In the genomic region with DNA sequence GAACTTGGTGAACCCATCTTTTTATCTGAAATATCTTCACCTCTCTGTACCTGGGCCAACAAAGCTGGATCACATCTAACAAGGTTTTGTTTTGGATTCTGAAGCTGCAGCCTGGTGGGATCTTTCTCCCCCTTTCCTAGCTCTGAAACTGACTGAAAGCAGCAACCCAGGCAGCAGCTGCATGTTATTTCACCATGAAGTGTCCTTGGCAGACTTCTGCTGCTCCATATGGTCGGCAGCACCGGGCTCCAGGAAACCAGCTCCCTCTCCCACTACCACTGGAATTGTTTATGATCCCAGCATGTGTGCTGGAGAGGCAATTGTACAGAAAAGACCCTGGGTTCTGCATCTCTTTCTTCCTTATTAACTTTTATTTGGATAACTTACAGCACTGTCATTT, we compare ENCODE assay signal across 13 mouse cellular contexts.
DNase-seq lines count a peak whose midpoint lies in the region; ATAC-seq and TF ChIP-seq lines count a peak whose summit lies in the region.
"Had no signal": no experiment of that assay in that cellular context is flagged by ENCODE, and none has a peak within 500 bp of the region (broad histone marks: within the 10 kb centered on the region; RNA-seq: fewer than 3 reads in every experiment).

No protein-coding gene starts in this region.

- no peak overlapping the region for H3K4me2 ChIP-seq in kidney, embryonic 15.5 days
- no peak overlapping the region for H3K4me2 ChIP-seq in midbrain, postnatal 0 days (ENCODE audit: low read depth, low read length, poor library complexity, severe bottlenecking)
- no peak overlapping the region for H3K4me2 ChIP-seq in midbrain, embryonic 13.5 days (replicated peaks)
- H3K4me2 ChIP-seq: liver, embryonic 12.5 days had no signal

- no peak for TF ChIP-seq CTCF in kidney, adult 2 months (conservative IDR thresholded peaks at IDR 0.05; ENCODE audit: insufficient read depth, insufficient read length, low read depth, low read length)
- TF ChIP-seq CTCF in midbrain, postnatal 0 days (IDR thresholded peaks at IDR 0.05), result no peak
- TF ChIP-seq CTCF in thymus, adult 2 months (IDR thresholded peaks at IDR 0.05; ENCODE audit: borderline replicate concordance, control insufficient read depth, extremely low read depth, insufficient read depth, low read length, poor library complexity), result no peak

- H3K4me1 ChIP-seq in kidney, embryonic 15.5 days, result no peaks in the 10 kb centered on the region
- H3K4me1 ChIP-seq in kidney, adult 2 months (ENCODE audit: control insufficient read depth, insufficient read depth, low read length), result no peaks in the 10 kb centered on the region
- no peaks in the 10 kb centered on the region for H3K4me1 ChIP-seq in midbrain, postnatal 0 days (ENCODE audit: insufficient read depth, low read length)
- H3K4me1 ChIP-seq in midbrain, embryonic 13.5 days (replicated peaks), result no peaks in the 10 kb centered on the region
- H3K4me1 ChIP-seq in thymus, adult 2 months (replicated peaks; ENCODE audit: control insufficient read depth, insufficient read depth, low read length), result no peaks in the 10 kb centered on the region
- H3K4me1 ChIP-seq: hindbrain, embryonic 10.5 days; liver, embryonic 12.5 days had no signal

- no peaks in the 10 kb centered on the region for H3K9me3 ChIP-seq in kidney, embryonic 15.5 days (replicated peaks)
- no peaks in the 10 kb centered on the region for H3K9me3 ChIP-seq in midbrain, postnatal 0 days (ENCODE audit: low read length)
- H3K9me3 ChIP-seq in midbrain, embryonic 13.5 days, result no peaks in the 10 kb centered on the region
- H3K9me3 ChIP-seq: hindbrain, embryonic 10.5 days; liver, embryonic 12.5 days had no signal

- no peak overlapping the region for H3K4me3 ChIP-seq in kidney, embryonic 15.5 days (replicated peaks)
- H3K4me3 ChIP-seq in kidney, adult 2 months (ENCODE audit: insufficient read depth, low read depth, low read length), result no peak overlapping the region
- no peak overlapping the region for H3K4me3 ChIP-seq in midbrain, postnatal 0 days (ENCODE audit: low read depth, low read length)
- no peak overlapping the region for H3K4me3 ChIP-seq in midbrain, embryonic 13.5 days (replicated peaks)
- H3K4me3 ChIP-seq in thymus, adult 2 months (ENCODE audit: control insufficient read depth, insufficient read depth, low read length), result no peak overlapping the region
- H3K4me3 ChIP-seq: hindbrain, embryonic 10.5 days; liver, embryonic 12.5 days had no signal

- H3K27me3 ChIP-seq in kidney, embryonic 15.5 days, result no peaks in the 10 kb centered on the region
- no peaks in the 10 kb centered on the region for H3K27me3 ChIP-seq in kidney, adult 2 months (replicated peaks; ENCODE audit: control insufficient read depth, insufficient read depth, low read length)
- no peaks in the 10 kb centered on the region for H3K27me3 ChIP-seq in midbrain, postnatal 0 days (ENCODE audit: insufficient read depth, low read length)
- H3K27me3 ChIP-seq in midbrain, embryonic 13.5 days, result no peaks in the 10 kb centered on the region
- no peaks in the 10 kb centered on the region for H3K27me3 ChIP-seq in thymus, adult 2 months (ENCODE audit: control insufficient read depth, insufficient read depth, low read length)
- H3K27me3 ChIP-seq: liver, embryonic 12.5 days had no signal

- no peak for ATAC-seq in kidney, embryonic 15.5 days (replicated peaks; ENCODE audit: low FRiP score)
- no peak for ATAC-seq in midbrain, postnatal 0 days (ENCODE audit: low FRiP score)
- ATAC-seq in midbrain, embryonic 13.5 days, result no peak
- ATAC-seq: liver, embryonic 12.5 days had no signal

- TF ChIP-seq POLR2A in kidney, adult 2 months (IDR thresholded peaks at IDR 0.05; ENCODE audit: low read depth, low read length), result no peak
- no peak for TF ChIP-seq POLR2A in thymus, adult 2 months (IDR thresholded peaks at IDR 0.05; ENCODE audit: control insufficient read depth, extremely low read depth, insufficient read depth, low read length, poor library complexity)

- DNase-seq in embryo, embryonic 10 days (ENCODE audit: low spot score), result peak; percentile 10
- DNase-seq in embryo, embryonic 10.5 days (ENCODE audit: low spot score), result no peak
- DNase-seq in kidney, adult 2 months, result no peak
- DNase-seq in midbrain, postnatal 0 days (ENCODE audit: low spot score), result peak; percentile 69
- DNase-seq in telencephalon, adult 2 months (ENCODE audit: low read depth, low spot score), result peak; percentile 11
- DNase-seq in thymus, adult 2 months, result no peak
- DNase-seq: adrenal gland, adult 2 months; cerebellum, adult 11 months; gastrocnemius, postnatal 14 days had no signal

- peak overlapping the region; percentile 19; the same call in 1 of the 2 replicates for H3K27ac ChIP-seq in kidney, embryonic 15.5 days
- H3K27ac ChIP-seq in kidney, adult 2 months (ENCODE audit: insufficient read depth, low read depth, low read length), result no peak overlapping the region
- H3K27ac ChIP-seq in midbrain, postnatal 0 days (ENCODE audit: low read depth, low read length), result no peak overlapping the region
- no peak overlapping the region for H3K27ac ChIP-seq in midbrain, embryonic 13.5 days
- no peak overlapping the region for H3K27ac ChIP-seq in thymus, adult 2 months (ENCODE audit: control insufficient read depth, insufficient read depth, low read length)
- H3K27ac ChIP-seq: hindbrain, embryonic 10.5 days; liver, embryonic 12.5 days had no signal

- WGBS in kidney, embryonic 15.5 days, result 35% methylated on average over 2 of the region's 2 CpGs
- WGBS in kidney, adult 2 months, result 54% methylated on average over 2 of the region's 2 CpGs
- 68% methylated on average over 2 of the region's 2 CpGs for WGBS in midbrain, postnatal 0 days
- 75% methylated on average over 2 of the region's 2 CpGs for WGBS in midbrain, embryonic 13.5 days
- 81% methylated on average over 2 of the region's 2 CpGs for WGBS in thymus, adult 2 months

- H3K9ac ChIP-seq in kidney, embryonic 15.5 days, result no peak overlapping the region
- H3K9ac ChIP-seq in midbrain, postnatal 0 days (replicated peaks; ENCODE audit: low read length, poor library complexity, severe bottlenecking), result no peak overlapping the region
- no peak overlapping the region for H3K9ac ChIP-seq in midbrain, embryonic 13.5 days (replicated peaks)
- H3K9ac ChIP-seq: liver, embryonic 12.5 days had no signal

- no peaks in the 10 kb centered on the region for H3K36me3 ChIP-seq in kidney, embryonic 15.5 days
- H3K36me3 ChIP-seq in kidney, adult 2 months (ENCODE audit: control insufficient read depth, insufficient read depth, low read length), result no peaks in the 10 kb centered on the region
- no peaks in the 10 kb centered on the region for H3K36me3 ChIP-seq in midbrain, postnatal 0 days (ENCODE audit: insufficient read depth, low read length)
- H3K36me3 ChIP-seq in midbrain, embryonic 13.5 days, result no peaks in the 10 kb centered on the region
- H3K36me3 ChIP-seq in thymus, adult 2 months (ENCODE audit: control insufficient read depth, insufficient read depth, low read length), result no peaks in the 10 kb centered on the region
- H3K36me3 ChIP-seq: hindbrain, embryonic 10.5 days; liver, embryonic 12.5 days had no signal

Comparison
In these comparisons a context has a peak if more than half of its experiments do, and no peak if none do; other contexts are left out.
1. DNase-seq: peak in embryo, embryonic 10 days (single experiment), midbrain, postnatal 0 days (single experiment) and telencephalon, adult 2 months (single experiment); none in embryo, embryonic 10.5 days (single experiment), kidney, adult 2 months (single experiment) and thymus, adult 2 months (single experiment).